Comparison of ENCODE assay signal across 9 mouse cellular contexts in genomic region chr14:23502236-23502790, GRCm38 (mm10).
DNase-seq lines count a peak whose midpoint lies in the region; ATAC-seq and TF ChIP-seq lines count a peak whose summit lies in the region.
"Had no signal": no experiment of that assay in that cellular context is flagged by ENCODE, and none has a peak within 500 bp of the region (broad histone marks: within the 10 kb centered on the region; RNA-seq: fewer than 3 reads in every experiment).

No protein-coding gene starts in this region.

- no peak overlapping the region for H3K4me2 ChIP-seq in forebrain, embryonic 13.5 days
- H3K4me2 ChIP-seq in forebrain, embryonic 11.5 days (ENCODE audit: low read depth, low read length, severe bottlenecking), result no peak overlapping the region
- no peak overlapping the region for H3K4me2 ChIP-seq in midbrain, embryonic 16.5 days (ENCODE audit: low read length)
- 0 out of 2 replicates have a peak overlapping the region, but pooled peaks have one; percentile 13 for H3K4me2 ChIP-seq in heart, postnatal 0 days (ENCODE audit: low read depth, low read length)

- no peaks in the 10 kb centered on the region for H3K9me3 ChIP-seq in forebrain, embryonic 13.5 days (replicated peaks)
- H3K9me3 ChIP-seq in forebrain, embryonic 11.5 days (ENCODE audit: control insufficient read depth, low read length), result no peaks in the 10 kb centered on the region
- H3K9me3 ChIP-seq in midbrain, embryonic 10.5 days (replicated peaks), result no peaks in the 10 kb centered on the region
- H3K9me3 ChIP-seq in midbrain, embryonic 16.5 days (replicated peaks; ENCODE audit: control insufficient read depth, low read length, poor library complexity, severe bottlenecking), result no peaks in the 10 kb centered on the region
- no peaks in the 10 kb centered on the region for H3K9me3 ChIP-seq in heart, postnatal 0 days (replicated peaks; ENCODE audit: control insufficient read depth, low read length)

- 34% methylated on average over 8 of the region's 8 CpGs for WGBS in forebrain, embryonic 13.5 days
- 38% methylated on average over 8 of the region's 8 CpGs for WGBS in forebrain, embryonic 11.5 days
- 57% methylated on average over 8 of the region's 8 CpGs for WGBS in midbrain, embryonic 10.5 days
- WGBS in midbrain, embryonic 16.5 days, result 43% methylated on average over 8 of the region's 8 CpGs
- 20% methylated on average over 8 of the region's 8 CpGs for WGBS in heart, postnatal 0 days

- ATAC-seq in forebrain, embryonic 13.5 days, result peak; percentile 13; the same call in 1 of the 2 replicates
- no peak for ATAC-seq in forebrain, embryonic 11.5 days (replicated peaks; ENCODE audit: low FRiP score)
- no peak for ATAC-seq in midbrain, embryonic 16.5 days
- 0 out of 2 replicates have a peak, but pooled peaks have one; percentile 39 for ATAC-seq in heart, postnatal 0 days (ENCODE audit: insufficient read depth, low read depth)
- no peak for ATAC-seq in erythroid progenitor cell, adult 5-6 weeks (replicated peaks; ENCODE audit: low FRiP score, poor library complexity, severe bottlenecking)
- ATAC-seq in cerebellum, adult (ENCODE audit: insufficient number of reproducible peaks, low FRiP score, low TSS enrichment), result no peak

- no peaks in the 10 kb centered on the region for H3K36me3 ChIP-seq in forebrain, embryonic 13.5 days (ENCODE audit: poor library complexity, severe bottlenecking)
- no peaks in the 10 kb centered on the region for H3K36me3 ChIP-seq in forebrain, embryonic 11.5 days (ENCODE audit: control insufficient read depth, insufficient read depth, low read length)
- no peaks in the 10 kb centered on the region for H3K36me3 ChIP-seq in midbrain, embryonic 10.5 days
- H3K36me3 ChIP-seq in midbrain, embryonic 16.5 days (ENCODE audit: control insufficient read depth, insufficient read depth, low read length), result peaks cover 3% of the 10 kb centered on the region
- no peaks in the 10 kb centered on the region for H3K36me3 ChIP-seq in heart, postnatal 0 days (replicated peaks; ENCODE audit: control insufficient read depth, insufficient read depth, low read length)

- no peak overlapping the region for H3K27ac ChIP-seq in forebrain, embryonic 13.5 days
- H3K27ac ChIP-seq in forebrain, embryonic 11.5 days (ENCODE audit: low read depth, low read length), result no peak overlapping the region
- 0 out of 2 replicates have a peak overlapping the region, but pooled peaks have one; percentile 23 for H3K27ac ChIP-seq in midbrain, embryonic 10.5 days (replicated peaks)
- no peak overlapping the region for H3K27ac ChIP-seq in midbrain, embryonic 16.5 days (ENCODE audit: low read length)
- H3K27ac ChIP-seq in heart, postnatal 0 days (ENCODE audit: low read depth), result no peak overlapping the region

- H3K9ac ChIP-seq in forebrain, embryonic 13.5 days, result no peak overlapping the region
- no peak overlapping the region for H3K9ac ChIP-seq in forebrain, embryonic 11.5 days (ENCODE audit: low read length)
- no peak overlapping the region for H3K9ac ChIP-seq in midbrain, embryonic 16.5 days (ENCODE audit: low read depth, low read length)
- no peak overlapping the region for H3K9ac ChIP-seq in heart, postnatal 0 days (replicated peaks; ENCODE audit: low read depth, low read length)

- no peak for DNase-seq in forebrain, embryonic 11.5 days (ENCODE audit: low spot score)
- no peak for DNase-seq in midbrain, embryonic 10.5 days (ENCODE audit: low spot score)
- DNase-seq in heart, postnatal 0 days (ENCODE audit: low spot score), result no peak
- peak; percentile 27 to 30 for DNase-seq in layer of hippocampus, postnatal 10 days (ENCODE audit: low spot score in 2 of 2)
- DNase-seq: liver had no signal

- no peak for TF ChIP-seq EP300 in heart, postnatal 0 days (IDR thresholded peaks at IDR 0.05; ENCODE audit: low read depth)

- no peaks in the 10 kb centered on the region for H3K27me3 ChIP-seq in forebrain, embryonic 13.5 days
- H3K27me3 ChIP-seq in forebrain, embryonic 11.5 days (ENCODE audit: control insufficient read depth, insufficient read depth, low read length), result no peaks in the 10 kb centered on the region
- H3K27me3 ChIP-seq in midbrain, embryonic 10.5 days (ENCODE audit: low read depth, poor library complexity, severe bottlenecking), result no peaks in the 10 kb centered on the region
- H3K27me3 ChIP-seq in midbrain, embryonic 16.5 days (ENCODE audit: control insufficient read depth, insufficient read depth, low read depth, low read length), result no peaks in the 10 kb centered on the region
- no peaks in the 10 kb centered on the region for H3K27me3 ChIP-seq in heart, postnatal 0 days (ENCODE audit: control insufficient read depth, insufficient read depth, low read length)

- no peak overlapping the region for H3K4me3 ChIP-seq in forebrain, embryonic 13.5 days
- H3K4me3 ChIP-seq in forebrain, embryonic 11.5 days (ENCODE audit: low read depth, low read length), result no peak overlapping the region
- H3K4me3 ChIP-seq in midbrain, embryonic 10.5 days, result no peak overlapping the region
- H3K4me3 ChIP-seq in midbrain, embryonic 16.5 days (ENCODE audit: low read depth, low read length), result no peak overlapping the region
- H3K4me3 ChIP-seq in heart, postnatal 0 days (ENCODE audit: low read depth, low read length), result no peak overlapping the region

- no peak for TF ChIP-seq CTCF in heart, postnatal 0 days (IDR thresholded peaks at IDR 0.05; ENCODE audit: low read depth)

- H3K4me1 ChIP-seq in forebrain, embryonic 13.5 days, result peaks cover 7% of the 10 kb centered on the region
- no peaks in the 10 kb centered on the region; the same call in 1 of the 2 replicates for H3K4me1 ChIP-seq in forebrain, embryonic 11.5 days (replicated peaks; ENCODE audit: control insufficient read depth, insufficient read depth, low read length)
- peaks cover 4% of the 10 kb centered on the region; the same call in 1 of the 2 replicates for H3K4me1 ChIP-seq in midbrain, embryonic 10.5 days
- H3K4me1 ChIP-seq in midbrain, embryonic 16.5 days (ENCODE audit: control insufficient read depth, insufficient read depth, low read length), result no peaks in the 10 kb centered on the region
- no peaks in the 10 kb centered on the region for H3K4me1 ChIP-seq in heart, postnatal 0 days (ENCODE audit: control insufficient read depth, insufficient read depth)

Comparison
In these comparisons a context has a peak if more than half of its experiments do, and no peak if none do; other contexts are left out.
1. ATAC-seq: peak in forebrain, embryonic 13.5 days (single experiment) and heart, postnatal 0 days (single experiment); none in forebrain, embryonic 11.5 days (single experiment), midbrain, embryonic 16.5 days (single experiment), erythroid progenitor cell, adult 5-6 weeks (single experiment) and cerebellum, adult (single experiment).
2. DNase-seq: peak in layer of hippocampus, postnatal 10 days (2 of 2); none in forebrain, embryonic 11.5 days (single experiment), midbrain, embryonic 10.5 days (single experiment) and heart, postnatal 0 days (single experiment).